Mouse (Mus musculus): ENCODE results near the gene March7. TPM values are rescaled to one million over a fixed set of nuclear protein-coding genes. Genes with fewer than 3 reads are reported as not detected.

March7 gene
- polyA plus RNA-seq, 1 experiment from 2014 or later, result 69.3 TPM

DNA sequence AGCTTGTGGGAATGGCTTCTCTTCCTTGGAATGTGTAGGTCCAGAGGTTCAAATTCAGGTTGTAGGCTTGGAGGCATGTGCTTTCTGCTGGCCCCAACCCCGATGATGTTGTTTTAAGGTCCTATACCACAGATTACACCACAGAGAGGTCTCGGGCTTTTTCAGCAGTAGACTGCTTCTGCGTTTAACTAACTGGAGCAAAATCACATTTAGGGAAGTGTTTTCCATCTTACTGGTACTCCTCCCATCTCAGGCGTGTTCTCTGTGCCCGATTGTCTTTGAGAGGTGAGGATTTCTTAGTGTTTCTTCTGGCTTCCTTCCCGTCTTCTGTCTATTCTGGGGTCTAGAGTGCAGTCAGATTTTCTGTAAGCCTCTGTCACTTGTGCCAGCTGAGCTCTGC, 7.9 kb downstream of the March7 start:
- Histone ChIP-seq H3K9ac (no peak overlapping the region), H3K36me3 (no peaks in the 10 kb centered on the region), H3K27me3 (replicated peaks) (no peaks in the 10 kb centered on the region), H3K4me2 (replicated peaks) (no peak overlapping the region), H3K27ac (no peak overlapping the region), H3K4me1 (replicated peaks) (peaks cover 2% of the 10 kb centered on the region; the same call in 1 of the 2 replicates), H3K9me3 (no peaks in the 10 kb centered on the region), H3K4me3 (replicated peaks) (no peak overlapping the region)
- WGBS, result 83% methylated on average over 6 of the region's 6 CpGs
- ATAC-seq, result no peak

- Histone ChIP-seq H3K9me3 (no peaks in the 10 kb centered on the region), H3K9ac (no peak overlapping the region), H3K4me1 (replicated peaks) (no peaks in the 10 kb centered on the region; the same call in 1 of the 2 replicates), H3K27me3 (replicated peaks) (no peaks in the 10 kb centered on the region), H3K27ac (no peak overlapping the region), H3K36me3 (no peaks in the 10 kb centered on the region), H3K4me2 (replicated peaks) (no peak overlapping the region), H3K4me3 (replicated peaks) (no peak overlapping the region)
- 60% methylated on average over 6 of the region's 6 CpGs for WGBS
- ATAC-seq, result no peak
Measured at GRCm38 (mm10) chr2:60221236-60221635, 11.5 kb downstream of the March7 start.

DNA sequence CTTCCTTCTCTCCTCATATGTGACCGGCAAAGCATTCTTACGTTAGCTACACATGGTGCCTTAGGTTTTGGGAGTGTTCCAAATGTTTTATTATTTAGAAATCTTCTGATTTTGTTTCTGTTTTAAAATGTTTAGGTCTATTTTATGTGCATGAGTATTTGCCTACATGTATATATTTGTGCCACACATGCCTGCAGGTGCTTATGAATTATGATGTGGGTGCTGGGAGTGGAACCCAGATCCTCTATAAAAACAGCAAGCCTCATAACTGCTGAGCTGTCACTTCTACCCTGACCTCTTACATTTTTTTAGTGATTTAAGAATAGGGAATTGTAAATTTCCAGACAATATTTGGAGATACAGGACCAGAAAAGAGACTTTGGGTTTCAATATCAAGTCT, 12.3 kb downstream of the March7 start:
- ATAC-seq, result no peak
- no peak overlapping the region for H3K4me3 ChIP-seq (replicated peaks)
- H3K27ac ChIP-seq, result no peak overlapping the region
- WGBS, result 78% methylated on average over 2 of the region's 2 CpGs
- H3K27me3 ChIP-seq (replicated peaks), result no peaks in the 10 kb centered on the region
- no peak overlapping the region for H3K4me2 ChIP-seq (replicated peaks)
- H3K4me1 ChIP-seq (replicated peaks), result peaks cover under 1% of the 10 kb centered on the region; the same call in 1 of the 2 replicates
- H3K36me3 ChIP-seq, result no peaks in the 10 kb centered on the region
- no peak overlapping the region for H3K9ac ChIP-seq
- no peaks in the 10 kb centered on the region for H3K9me3 ChIP-seq

DNA sequence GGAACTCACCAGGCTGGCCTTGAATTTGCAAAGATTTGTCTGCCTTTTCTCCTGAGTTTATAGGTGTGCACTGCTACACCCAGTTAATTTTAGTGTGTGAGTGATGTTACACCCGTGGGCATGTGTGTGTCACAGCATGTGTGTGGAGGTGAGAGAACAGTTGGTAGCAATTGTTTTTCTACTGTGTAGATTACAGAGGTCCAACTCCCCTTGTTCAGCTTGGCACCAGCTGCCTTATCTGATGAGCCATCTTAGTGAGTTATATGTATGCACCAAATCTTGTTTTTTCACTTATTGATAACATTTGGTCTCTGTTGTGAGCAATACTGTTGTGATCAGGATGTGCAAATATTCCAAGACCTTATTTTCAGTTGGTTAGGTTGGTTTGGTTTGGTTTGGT, 13.8 kb downstream of the March7 start:
- Histone ChIP-seq H3K36me3 (no peaks in the 10 kb centered on the region), H3K4me2 (replicated peaks) (no peak overlapping the region), H3K9me3 (no peaks in the 10 kb centered on the region), H3K4me1 (replicated peaks) (0 out of 2 replicates have a peak, but pooled peaks cover 2% of the 10 kb centered on the region), H3K9ac (no peak overlapping the region), H3K4me3 (replicated peaks) (no peak overlapping the region), H3K27me3 (replicated peaks) (no peaks in the 10 kb centered on the region), H3K27ac (no peak overlapping the region)
- ATAC-seq, result no peak
- 68% methylated on average over 1 of the region's 1 CpGs for WGBS

DNA sequence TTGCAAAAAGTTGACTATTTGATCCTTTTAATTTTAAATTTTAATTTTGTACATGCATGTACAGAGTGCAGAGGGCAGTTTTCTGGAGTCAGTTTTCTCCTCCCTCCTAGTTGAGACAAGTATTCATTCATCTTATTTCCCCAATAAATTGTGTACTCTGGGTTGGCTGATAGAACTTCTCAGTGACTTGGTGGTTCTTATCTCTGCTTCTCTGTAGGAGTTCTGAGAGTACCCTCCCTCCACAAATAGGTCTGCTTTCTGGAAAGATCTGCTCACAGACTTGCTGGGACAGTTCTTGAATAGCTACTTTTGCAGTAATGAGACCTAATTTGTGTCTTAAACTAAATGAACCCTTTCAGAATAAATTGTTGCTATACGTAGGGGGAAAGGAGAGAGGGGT, 18.8 kb downstream of the March7 start:
- no peak for ATAC-seq
- Histone ChIP-seq H3K9ac (no peak overlapping the region), H3K27me3 (replicated peaks) (no peaks in the 10 kb centered on the region), H3K27ac (no peak overlapping the region), H3K36me3 (0 out of 2 replicates have a peak, but pooled peaks cover 2% of the 10 kb centered on the region), H3K4me3 (replicated peaks) (no peak overlapping the region), H3K4me2 (replicated peaks) (no peak overlapping the region), H3K9me3 (no peaks in the 10 kb centered on the region), H3K4me1 (replicated peaks) (0 out of 2 replicates have a peak, but pooled peaks cover 2% of the 10 kb centered on the region)
- WGBS, result 92% methylated on average over 1 of the region's 1 CpGs

- Histone ChIP-seq H3K36me3 (peaks cover 8% of the 10 kb centered on the region), H3K27ac (no peak overlapping the region), H3K4me3 (replicated peaks) (no peak overlapping the region), H3K4me2 (replicated peaks) (no peak overlapping the region), H3K9ac (no peak overlapping the region), H3K9me3 (no peaks in the 10 kb centered on the region), H3K4me1 (replicated peaks) (0 out of 2 replicates have a peak, but pooled peaks cover 2% of the 10 kb centered on the region), H3K27me3 (replicated peaks) (no peaks in the 10 kb centered on the region)
- no peak for ATAC-seq
- WGBS, result 84% methylated on average over 2 of the region's 2 CpGs
Measured at GRCm38 (mm10) chr2:60230361-60230760, 20.7 kb downstream of the March7 start.

DNA sequence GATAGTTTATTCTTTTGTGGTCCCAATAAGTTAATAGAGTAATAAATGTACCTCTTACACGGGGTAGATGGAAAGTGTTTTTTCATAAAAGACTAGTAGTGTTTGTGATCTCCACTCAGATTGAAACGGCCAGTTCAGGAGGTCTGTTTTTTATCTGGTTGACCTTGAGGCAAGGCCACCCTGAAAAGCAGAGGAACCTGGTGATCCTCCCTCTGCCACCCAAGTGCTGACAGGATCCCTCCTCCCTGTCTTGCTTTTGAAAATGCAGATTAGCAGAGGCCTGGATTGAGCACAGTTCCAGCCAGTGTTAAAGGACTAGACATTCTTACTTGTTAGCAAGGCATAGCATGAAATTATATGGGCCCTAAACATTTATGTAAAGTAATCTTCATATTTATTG, 23.5 kb downstream of the March7 start:
- H3K36me3 ChIP-seq, result peaks cover 17% of the 10 kb centered on the region
- 27% methylated on average over 2 of the region's 2 CpGs for WGBS

GRCm38 (mm10) chr2:60234506-60234905, 24.8 kb downstream of the March7 start:
- H3K4me1 ChIP-seq (replicated peaks), result no peaks in the 10 kb centered on the region
- no peak for ATAC-seq
- H3K36me3 ChIP-seq, result peaks cover 21% of the 10 kb centered on the region
- H3K9me3 ChIP-seq, result no peaks in the 10 kb centered on the region
- no peak overlapping the region for H3K4me2 ChIP-seq (replicated peaks)
- no peak overlapping the region for H3K4me3 ChIP-seq (replicated peaks)
- H3K27me3 ChIP-seq (replicated peaks), result no peaks in the 10 kb centered on the region
- H3K9ac ChIP-seq, result no peak overlapping the region
- 86% methylated on average over 7 of the region's 7 CpGs for WGBS
- H3K27ac ChIP-seq, result no peak overlapping the region

More for the DNA sequence above, 23.5 kb downstream of the March7 start:
- Histone ChIP-seq H3K4me3 (replicated peaks) (no peak overlapping the region), H3K27ac (no peak overlapping the region), H3K27me3 (replicated peaks) (no peaks in the 10 kb centered on the region), H3K9ac (no peak overlapping the region), H3K4me1 (replicated peaks) (no peaks in the 10 kb centered on the region), H3K4me2 (replicated peaks) (no peak overlapping the region), H3K9me3 (no peaks in the 10 kb centered on the region)
- ATAC-seq, result no peak

GRCm38 (mm10) chr2:60252782-60253181, 43.1 kb downstream of the March7 start:
- H3K9ac ChIP-seq, result no peak overlapping the region
- no peaks in the 10 kb centered on the region for H3K9me3 ChIP-seq
- no peaks in the 10 kb centered on the region for H3K4me1 ChIP-seq (replicated peaks)
- peaks cover 2% of the 10 kb centered on the region; the same call in 1 of the 2 replicates for H3K36me3 ChIP-seq
- ATAC-seq, result peak; percentile 69
- no peak overlapping the region for H3K27ac ChIP-seq
- no peak overlapping the region for H3K4me3 ChIP-seq (replicated peaks)
- 68% methylated on average over 4 of the region's 4 CpGs for WGBS
- no peak overlapping the region for H3K4me2 ChIP-seq (replicated peaks)
- no peaks in the 10 kb centered on the region for H3K27me3 ChIP-seq (replicated peaks)

GRCm38 (mm10) chr2:60253506-60253905, 43.8 kb downstream of the March7 start:
- Histone ChIP-seq H3K36me3 (peaks cover 2% of the 10 kb centered on the region; the same call in 1 of the 2 replicates), H3K27me3 (replicated peaks) (no peaks in the 10 kb centered on the region), H3K4me3 (replicated peaks) (no peak overlapping the region), H3K4me2 (replicated peaks) (no peak overlapping the region), H3K9ac (no peak overlapping the region), H3K4me1 (replicated peaks) (no peaks in the 10 kb centered on the region), H3K9me3 (no peaks in the 10 kb centered on the region), H3K27ac (no peak overlapping the region)
- no peak for ATAC-seq

GRCm38 (mm10) chr2:60256751-60257150, 47.1 kb downstream of the March7 start:
- Histone ChIP-seq H3K27me3 (replicated peaks) (no peaks in the 10 kb centered on the region), H3K4me3 (replicated peaks) (no peak overlapping the region), H3K27ac (no peak overlapping the region), H3K4me2 (replicated peaks) (no peak overlapping the region), H3K4me1 (replicated peaks) (no peaks in the 10 kb centered on the region), H3K36me3 (no peaks in the 10 kb centered on the region), H3K9me3 (no peaks in the 10 kb centered on the region), H3K9ac (no peak overlapping the region)
- WGBS, result 70% methylated on average over 2 of the region's 2 CpGs
- no peak for ATAC-seq

DNA sequence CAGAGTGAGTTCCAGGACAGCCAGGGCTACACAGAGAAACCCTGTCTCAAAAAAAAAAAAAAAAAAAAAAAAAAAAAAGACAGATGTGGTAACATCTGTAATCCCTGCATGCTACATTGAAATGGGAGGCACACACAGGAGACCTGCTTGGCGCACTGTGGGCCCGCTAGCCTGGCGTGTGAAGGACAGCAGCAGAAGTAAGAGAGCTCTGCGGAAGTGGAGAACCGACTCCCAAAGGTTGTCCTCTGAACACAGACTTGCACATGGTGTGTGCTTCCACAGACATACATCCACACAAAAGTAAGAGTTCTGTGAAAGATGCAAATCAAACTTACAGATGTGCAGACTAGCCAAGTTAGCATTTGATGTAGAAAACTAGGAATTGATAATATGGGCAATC, 49.5 kb downstream of the March7 start:
- Histone ChIP-seq H3K9ac (no peak overlapping the region), H3K4me1 (replicated peaks) (no peaks in the 10 kb centered on the region), H3K4me3 (replicated peaks) (no peak overlapping the region), H3K9me3 (no peaks in the 10 kb centered on the region), H3K27ac (no peak overlapping the region), H3K36me3 (no peaks in the 10 kb centered on the region), H3K4me2 (replicated peaks) (no peak overlapping the region), H3K27me3 (replicated peaks) (no peaks in the 10 kb centered on the region)
- WGBS, result 96% methylated on average over 5 of the region's 5 CpGs
- ATAC-seq, result no peak

GRCm38 (mm10) chr2:60260621-60261350, 51.1 kb downstream of the March7 start:
- Histone ChIP-seq H3K27me3 (replicated peaks) (no peaks in the 10 kb centered on the region), H3K27ac (no peak overlapping the region), H3K36me3 (no peaks in the 10 kb centered on the region), H3K4me3 (replicated peaks) (no peak overlapping the region), H3K9ac (no peak overlapping the region), H3K4me2 (replicated peaks) (no peak overlapping the region), H3K4me1 (replicated peaks) (no peaks in the 10 kb centered on the region), H3K9me3 (no peaks in the 10 kb centered on the region)
- ATAC-seq, result 0 out of 2 replicates have a peak, but pooled peaks have one; percentile 43
- 77% methylated on average over 5 of the region's 5 CpGs for WGBS
